Mouse (Mus musculus) megakaryocyte, embryonic 14.5 days (primary cell): ENCODE data around the gene Cdc42bpg.

ENCODE experiments used
- FLI1 ChIP-seq: IDR thresholded peaks from 2 replicates; pipeline ENCODE4 v1.6.1; 2012; ENCODE audit warnings: low read length, inconsistent platforms, mixed read lengths
- GATA1 ChIP-seq: IDR thresholded peaks from 3 replicates; pipeline ENCODE4 v1.6.1; 2012; ENCODE audit warnings: mixed read lengths, low read length, inconsistent platforms, borderline replicate concordance

- no peak for TF ChIP-seq GATA1
- no peak for TF ChIP-seq FLI1
Observed at GRCm38 (mm10) chr19:6289696-6290238, 16.5 kb upstream of the Cdc42bpg start.
